13 mouse cellular contexts compared by ENCODE assay signal in the genomic region with DNA sequence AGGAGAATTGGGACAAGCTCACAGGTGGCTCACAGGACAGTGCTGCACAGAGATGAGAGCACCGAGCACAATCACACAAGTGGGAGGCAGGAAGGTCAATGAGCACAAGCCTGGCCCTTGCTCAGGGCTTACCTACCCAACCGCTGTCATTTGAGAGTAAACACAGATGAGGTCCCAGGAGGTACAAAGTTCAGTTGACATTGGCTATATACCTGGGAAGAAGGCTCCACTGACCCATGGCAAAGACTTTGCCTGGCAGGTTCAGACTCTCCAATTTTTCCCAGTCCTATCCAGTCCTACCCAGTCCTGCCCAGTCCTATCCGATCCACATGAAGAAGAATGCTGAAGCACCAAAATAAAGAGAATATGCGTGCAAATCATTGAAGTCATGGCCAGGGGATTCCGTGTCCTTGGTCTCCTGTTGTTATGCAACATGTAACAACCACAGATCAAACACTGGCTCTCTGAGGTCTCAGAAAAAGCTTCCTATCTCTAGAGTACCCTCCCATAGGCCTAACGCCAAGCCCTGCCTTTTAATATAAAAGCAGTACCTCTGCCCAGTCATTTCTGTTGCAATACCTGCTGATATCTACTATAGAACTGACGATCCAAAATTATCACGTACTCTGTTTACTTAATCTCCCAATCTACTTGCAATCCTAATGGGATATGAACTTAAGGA. TPM values are rescaled to one million over a fixed set of nuclear protein-coding genes. Genes with fewer than 3 reads are reported as not detected.
DNase-seq lines count a peak whose midpoint lies in the region; ATAC-seq lines count a peak whose summit lies in the region.
"Had no signal": no experiment of that assay in that cellular context is flagged by ENCODE, and none has a peak within 500 bp of the region (broad histone marks: within the 10 kb centered on the region; RNA-seq: fewer than 3 reads in every experiment).

No protein-coding gene starts in this region.

- H3K27me3 ChIP-seq in liver, embryonic 16.5 days (ENCODE audit: control insufficient read depth, insufficient read depth, low read depth, low read length) = no peaks in the 10 kb centered on the region
- H3K27me3 ChIP-seq: forebrain, embryonic 13.5 days; heart, embryonic 13.5 days; limb, embryonic 12.5 days had no signal

- no peak overlapping the region; the same call in 1 of the 2 replicates for H3K4me2 ChIP-seq in liver, embryonic 16.5 days (ENCODE audit: low read depth, low read length)
- H3K4me2 ChIP-seq: forebrain, embryonic 13.5 days; heart, embryonic 13.5 days; limb, embryonic 12.5 days had no signal

- no peaks in the 10 kb centered on the region for H3K9me3 ChIP-seq in liver, embryonic 16.5 days (replicated peaks; ENCODE audit: control insufficient read depth, low read length)
- H3K9me3 ChIP-seq: forebrain, embryonic 13.5 days; heart, embryonic 13.5 days; limb, embryonic 12.5 days had no signal

- peak; percentile 9 to 50 for DNase-seq in kidney, adult 8-10 months
- DNase-seq in kidney, postnatal 4 days = no peak
- DNase-seq in kidney, postnatal 36 days = peak; percentile 32 to 45
- DNase-seq in right cerebral cortex, postnatal 36 days (ENCODE audit: low spot score in 2 of 2) = no peak
- no peak for DNase-seq in left cerebral cortex, postnatal 25 days (ENCODE audit: low spot score in 2 of 2)
- DNase-seq in embryo, embryonic 11 days = no peak
- DNase-seq: cerebellum, adult 18-20 months; thymus, postnatal 4 days had no signal

- H3K4me3 ChIP-seq in liver, embryonic 16.5 days (ENCODE audit: low read depth, low read length) = no peak overlapping the region
- H3K4me3 ChIP-seq: forebrain, embryonic 13.5 days; heart, embryonic 13.5 days; limb, embryonic 12.5 days had no signal

- no peak overlapping the region for H3K9ac ChIP-seq in liver, embryonic 16.5 days (ENCODE audit: low read depth, low read length)
- H3K9ac ChIP-seq: forebrain, embryonic 13.5 days; heart, embryonic 13.5 days; limb, embryonic 12.5 days had no signal

- intact Hi-C loops in left cerebral cortex, postnatal 25 days (cut with DNase I) = no loop called here

- no peaks in the 10 kb centered on the region for H3K4me1 ChIP-seq in liver, embryonic 16.5 days (ENCODE audit: control insufficient read depth, low read depth, low read length)
- H3K4me1 ChIP-seq: heart, embryonic 13.5 days; limb, embryonic 12.5 days had no signal

- peak overlapping the region; percentile 49; the same call in 1 of the 2 replicates for H3K27ac ChIP-seq in liver, embryonic 16.5 days (ENCODE audit: low read length)
- H3K27ac ChIP-seq: forebrain, embryonic 13.5 days; heart, embryonic 13.5 days; limb, embryonic 12.5 days had no signal

- ATAC-seq in liver, embryonic 16.5 days (ENCODE audit: low read depth) = peak; percentile 95
- ATAC-seq: forebrain, embryonic 13.5 days; lung, postnatal 0 days had no signal

- no peaks in the 10 kb centered on the region for H3K36me3 ChIP-seq in liver, embryonic 16.5 days (ENCODE audit: control insufficient read depth, insufficient read depth)
- H3K36me3 ChIP-seq: heart, embryonic 13.5 days; limb, embryonic 12.5 days had no signal

- WGBS in liver, embryonic 16.5 days (ENCODE audit: insufficient replicate concordance) = 53% methylated on average over 8 of the region's 8 CpGs

RNA-seq across cellular contexts. Expression of a gene that starts 14.0 kb away (rescaled TPM):
- polyA plus RNA-seq in liver, embryonic 16.5 days (2015; fragmentation: Nextera tagmentation; extraction: Ambion mirVana) = 0.56 and 0.61 TPM in 2 replicates
- total RNA-seq in left cerebral cortex, postnatal 25 days (2021) = 1 to 10 TPM; 1.4 to 2.2 TPM

Comparison
In these comparisons a context has a peak if more than half of its experiments do, and no peak if none do; other contexts are left out.
1. DNase-seq: peak in kidney, adult 8-10 months (2 of 2) and kidney, postnatal 36 days (2 of 2); none in kidney, postnatal 4 days (0 of 2), right cerebral cortex, postnatal 36 days (0 of 2), left cerebral cortex, postnatal 25 days (0 of 2) and embryo, embryonic 11 days (single experiment).